Mouse (Mus musculus): ENCODE results near the gene Cdkl5. TPM values are rescaled to one million over a fixed set of nuclear protein-coding genes. Genes with fewer than 3 reads are reported as not detected.

Gene Cdkl5
- polyA plus RNA-seq (2015; fragmentation: Nextera tagmentation; extraction: Ambion mirVana): 2.2 and 2.3 TPM in 2 replicates

GRCm38 (mm10) chrX:160994543-160995121, at the start of gene Cdkl5:
Gene Cdkl5 (minus strand): TSS chrX:160994704.
- no peaks in the 10 kb centered on the region for H3K36me3 ChIP-seq (ENCODE audit: control insufficient read depth, insufficient read depth, low read length)
- peak within 1 kb of the TSS; percentile 65 for H3K4me3 ChIP-seq (ENCODE audit: low read length)
- peak; percentile 98 for ATAC-seq (ENCODE audit: low read depth)
- H3K4me2 ChIP-seq (ENCODE audit: low read depth, low read length): peak within 1 kb of the TSS; percentile 69
- 15% methylated on average over 53 of the region's 53 CpGs for WGBS
- peak within 1 kb of the TSS; percentile 74 for H3K9ac ChIP-seq (ENCODE audit: low read length)
- peak within 1 kb of the TSS; percentile 70 for H3K27ac ChIP-seq (ENCODE audit: low read length)
- H3K27me3 ChIP-seq (ENCODE audit: control insufficient read depth, insufficient read depth, low read depth, low read length): no peaks in the 10 kb centered on the region
- no peaks in the 10 kb centered on the region for H3K4me1 ChIP-seq (replicated peaks; ENCODE audit: control insufficient read depth, insufficient read depth, low read length)
- H3K9me3 ChIP-seq (ENCODE audit: control insufficient read depth, low read length): no peaks in the 10 kb centered on the region

- Histone ChIP-seq H3K4me2 (ENCODE audit: low read depth, low read length) (no peak overlapping the region), H3K27me3 (ENCODE audit: control insufficient read depth, insufficient read depth, low read depth, low read length) (no peaks in the 10 kb centered on the region), H3K9ac (ENCODE audit: low read length) (no peak overlapping the region), H3K9me3 (ENCODE audit: control insufficient read depth, low read length) (no peaks in the 10 kb centered on the region), H3K4me3 (ENCODE audit: low read length) (no peak overlapping the region), H3K36me3 (ENCODE audit: control insufficient read depth, insufficient read depth, low read length) (no peaks in the 10 kb centered on the region), H3K4me1 (replicated peaks; ENCODE audit: control insufficient read depth, insufficient read depth, low read length) (no peaks in the 10 kb centered on the region), H3K27ac (ENCODE audit: low read length) (no peak overlapping the region)
- WGBS: 35% methylated on average over 3 of the region's 3 CpGs
- ATAC-seq (ENCODE audit: low read depth): peak; percentile 31; the same call in 1 of the 2 replicates
These were observed 38.8 kb upstream of the Cdkl5 start for GRCm38 (mm10) chrX:161033235-161033803.

- Histone ChIP-seq H3K36me3 (ENCODE audit: control insufficient read depth, insufficient read depth, low read length) (no peaks in the 10 kb centered on the region), H3K4me3 (ENCODE audit: low read length) (no peak overlapping the region), H3K27ac (ENCODE audit: low read length) (no peak overlapping the region), H3K9ac (ENCODE audit: low read length) (no peak overlapping the region), H3K27me3 (ENCODE audit: control insufficient read depth, insufficient read depth, low read depth, low read length) (no peaks in the 10 kb centered on the region), H3K9me3 (ENCODE audit: control insufficient read depth, low read length) (no peaks in the 10 kb centered on the region), H3K4me2 (ENCODE audit: low read depth, low read length) (no peak overlapping the region), H3K4me1 (replicated peaks; ENCODE audit: control insufficient read depth, insufficient read depth, low read length) (no peaks in the 10 kb centered on the region)
- WGBS: 57% methylated on average over 2 of the region's 2 CpGs
- no peak for ATAC-seq (ENCODE audit: low read depth)
These were observed 37.9 kb upstream of the Cdkl5 start for GRCm38 (mm10) chrX:161032423-161032822.

- Histone ChIP-seq H3K27ac (ENCODE audit: low read length) (no peak overlapping the region), H3K36me3 (ENCODE audit: control insufficient read depth, insufficient read depth, low read length) (no peaks in the 10 kb centered on the region), H3K4me1 (replicated peaks; ENCODE audit: control insufficient read depth, insufficient read depth, low read length) (no peaks in the 10 kb centered on the region), H3K9me3 (ENCODE audit: control insufficient read depth, low read length) (no peaks in the 10 kb centered on the region), H3K27me3 (ENCODE audit: control insufficient read depth, insufficient read depth, low read depth, low read length) (no peaks in the 10 kb centered on the region), H3K4me3 (ENCODE audit: low read length) (no peak overlapping the region), H3K9ac (ENCODE audit: low read length) (no peak overlapping the region), H3K4me2 (ENCODE audit: low read depth, low read length) (no peak overlapping the region)
- ATAC-seq (ENCODE audit: low read depth): no peak
These were observed 35.7 kb upstream of the Cdkl5 start for GRCm38 (mm10) chrX:161030233-161030632.

GRCm38 (mm10) chrX:161024475-161024874, 30.0 kb upstream of the Cdkl5 start:
- Histone ChIP-seq H3K36me3 (ENCODE audit: control insufficient read depth, insufficient read depth, low read length) (no peaks in the 10 kb centered on the region), H3K4me3 (ENCODE audit: low read length) (no peak overlapping the region), H3K9ac (ENCODE audit: low read length) (no peak overlapping the region), H3K27ac (ENCODE audit: low read length) (no peak overlapping the region), H3K4me1 (replicated peaks; ENCODE audit: control insufficient read depth, insufficient read depth, low read length) (no peaks in the 10 kb centered on the region), H3K4me2 (ENCODE audit: low read depth, low read length) (no peak overlapping the region), H3K27me3 (ENCODE audit: control insufficient read depth, insufficient read depth, low read depth, low read length) (no peaks in the 10 kb centered on the region), H3K9me3 (ENCODE audit: control insufficient read depth, low read length) (no peaks in the 10 kb centered on the region)
- WGBS: 54% methylated on average over 2 of the region's 2 CpGs
- ATAC-seq (ENCODE audit: low read depth): no peak

GRCm38 (mm10) chrX:161021548-161021947, 27.0 kb upstream of the Cdkl5 start:
- Histone ChIP-seq H3K4me2 (ENCODE audit: low read depth, low read length) (no peak overlapping the region), H3K4me3 (ENCODE audit: low read length) (no peak overlapping the region), H3K27me3 (ENCODE audit: control insufficient read depth, insufficient read depth, low read depth, low read length) (no peaks in the 10 kb centered on the region), H3K9me3 (ENCODE audit: control insufficient read depth, low read length) (no peaks in the 10 kb centered on the region), H3K36me3 (ENCODE audit: control insufficient read depth, insufficient read depth, low read length) (no peaks in the 10 kb centered on the region), H3K9ac (ENCODE audit: low read length) (no peak overlapping the region), H3K27ac (ENCODE audit: low read length) (no peak overlapping the region), H3K4me1 (replicated peaks; ENCODE audit: control insufficient read depth, insufficient read depth, low read length) (no peaks in the 10 kb centered on the region)
- no peak for ATAC-seq (ENCODE audit: low read depth)
- 76% methylated on average over 7 of the region's 7 CpGs for WGBS

- H3K27me3 ChIP-seq (ENCODE audit: control insufficient read depth, insufficient read depth, low read depth, low read length): no peaks in the 10 kb centered on the region
- H3K9me3 ChIP-seq (ENCODE audit: control insufficient read depth, low read length): no peaks in the 10 kb centered on the region
- H3K9ac ChIP-seq (ENCODE audit: low read length): no peak overlapping the region
- no peak overlapping the region for H3K4me2 ChIP-seq (ENCODE audit: low read depth, low read length)
- H3K4me1 ChIP-seq (replicated peaks; ENCODE audit: control insufficient read depth, insufficient read depth, low read length): no peaks in the 10 kb centered on the region
- H3K36me3 ChIP-seq (ENCODE audit: control insufficient read depth, insufficient read depth, low read length): no peaks in the 10 kb centered on the region
- H3K27ac ChIP-seq (ENCODE audit: low read length): no peak overlapping the region
- no peak overlapping the region for H3K4me3 ChIP-seq (ENCODE audit: low read length)
- ATAC-seq (ENCODE audit: low read depth): no peak
- 47% methylated on average over 1 of the region's 1 CpGs for WGBS
These were observed 23.7 kb upstream of the Cdkl5 start for GRCm38 (mm10) chrX:161018179-161018578.

- no peaks in the 10 kb centered on the region for H3K9me3 ChIP-seq (ENCODE audit: control insufficient read depth, low read length)
- H3K9ac ChIP-seq (ENCODE audit: low read length): no peak overlapping the region
- no peak overlapping the region for H3K4me3 ChIP-seq (ENCODE audit: low read length)
- 78% methylated on average over 1 of the region's 1 CpGs for WGBS
- H3K4me2 ChIP-seq (ENCODE audit: low read depth, low read length): no peak overlapping the region
- H3K36me3 ChIP-seq (ENCODE audit: control insufficient read depth, insufficient read depth, low read length): no peaks in the 10 kb centered on the region
- peaks cover 7% of the 10 kb centered on the region; the same call in 1 of the 2 replicates for H3K27me3 ChIP-seq (ENCODE audit: control insufficient read depth, insufficient read depth, low read depth, low read length)
- no peak for ATAC-seq (ENCODE audit: low read depth)
- H3K27ac ChIP-seq (ENCODE audit: low read length): no peak overlapping the region
- no peaks in the 10 kb centered on the region for H3K4me1 ChIP-seq (replicated peaks; ENCODE audit: control insufficient read depth, insufficient read depth, low read length)
These were observed 11.8 kb upstream of the Cdkl5 start for GRCm38 (mm10) chrX:161006272-161006671.

GRCm38 (mm10) chrX:160996051-160996450, 1.5 kb upstream of the Cdkl5 start:
- no peak for ATAC-seq (ENCODE audit: low read depth)
- Histone ChIP-seq H3K4me1 (replicated peaks; ENCODE audit: control insufficient read depth, insufficient read depth, low read length) (no peaks in the 10 kb centered on the region), H3K4me3 (ENCODE audit: low read length) (no peak overlapping the region), H3K4me2 (ENCODE audit: low read depth, low read length) (0 out of 2 replicates have a peak overlapping the region, but pooled peaks have one; percentile 3), H3K36me3 (ENCODE audit: control insufficient read depth, insufficient read depth, low read length) (no peaks in the 10 kb centered on the region), H3K9ac (ENCODE audit: low read length) (no peak overlapping the region), H3K9me3 (ENCODE audit: control insufficient read depth, low read length) (no peaks in the 10 kb centered on the region), H3K27me3 (ENCODE audit: control insufficient read depth, insufficient read depth, low read depth, low read length) (no peaks in the 10 kb centered on the region), H3K27ac (ENCODE audit: low read length) (no peak overlapping the region)
- 18% methylated on average over 5 of the region's 5 CpGs for WGBS

All from lung, embryonic 16.5 days (tissue).